24 mouse cellular contexts compared by ENCODE assay signal in genomic region chr19:58065514-58065913, GRCm38 (mm10).
DNase-seq lines count a peak whose midpoint lies in the region; ATAC-seq and TF ChIP-seq lines count a peak whose summit lies in the region.
"Had no signal": no experiment of that assay in that cellular context is flagged by ENCODE, and none has a peak within 500 bp of the region (broad histone marks: within the 10 kb centered on the region; RNA-seq: fewer than 3 reads in every experiment).

No protein-coding gene starts in this region.

- no peaks in the 10 kb centered on the region for H3K9me3 ChIP-seq in heart, postnatal 0 days (replicated peaks; ENCODE audit: control insufficient read depth, low read length)
- no peaks in the 10 kb centered on the region for H3K9me3 ChIP-seq in stomach, postnatal 0 days (ENCODE audit: control insufficient read depth, low read length)
- H3K9me3 ChIP-seq: embryonic facial prominence, embryonic 10.5 days; forebrain, embryonic 15.5 days; hindbrain, embryonic 15.5 days; intestine, embryonic 15.5 days; limb, embryonic 12.5 days; liver, embryonic 15.5 days had no signal

- H3K27me3 ChIP-seq in heart, postnatal 0 days (ENCODE audit: control insufficient read depth, insufficient read depth, low read length), result no peaks in the 10 kb centered on the region
- H3K27me3 ChIP-seq in stomach, postnatal 0 days (ENCODE audit: control insufficient read depth, insufficient read depth, low read length), result no peaks in the 10 kb centered on the region
- H3K27me3 ChIP-seq: forebrain, embryonic 15.5 days; hindbrain, embryonic 15.5 days; intestine, embryonic 15.5 days; limb, embryonic 12.5 days; liver, embryonic 15.5 days had no signal

- peaks cover 23% of the 10 kb centered on the region for H3K4me1 ChIP-seq in heart, postnatal 0 days (ENCODE audit: control insufficient read depth, insufficient read depth)
- no peaks in the 10 kb centered on the region for H3K4me1 ChIP-seq in stomach, postnatal 0 days (replicated peaks; ENCODE audit: control insufficient read depth, insufficient read depth)
- H3K4me1 ChIP-seq: liver, embryonic 15.5 days had no signal

- no peak for TF ChIP-seq EP300 in heart, postnatal 0 days (IDR thresholded peaks at IDR 0.05; ENCODE audit: low read depth)
- TF ChIP-seq EP300 in stomach, postnatal 0 days (optimal IDR thresholded peaks at IDR 0.05), result no peak

- H3K36me3 ChIP-seq in heart, postnatal 0 days (replicated peaks; ENCODE audit: control insufficient read depth, insufficient read depth, low read length), result no peaks in the 10 kb centered on the region
- no peaks in the 10 kb centered on the region for H3K36me3 ChIP-seq in stomach, postnatal 0 days (ENCODE audit: control insufficient read depth, insufficient read depth, low read length)
- H3K36me3 ChIP-seq: forebrain, embryonic 15.5 days; hindbrain, embryonic 15.5 days; limb, embryonic 12.5 days; liver, embryonic 15.5 days had no signal

- WGBS in heart, postnatal 0 days, result 70% methylated on average over 2 of the region's 2 CpGs
- 89% methylated on average over 2 of the region's 2 CpGs for WGBS in stomach, postnatal 0 days

- intact Hi-C loops in heart, postnatal 14 days (cut with DNase I), result no loop called here

- no peak overlapping the region for H3K4me3 ChIP-seq in heart, postnatal 0 days (ENCODE audit: low read depth, low read length)
- no peak overlapping the region for H3K4me3 ChIP-seq in stomach, postnatal 0 days (ENCODE audit: low read depth, low read length)
- H3K4me3 ChIP-seq: embryonic facial prominence, embryonic 10.5 days; forebrain, embryonic 15.5 days; heart, adult 2 months; hindbrain, embryonic 15.5 days; intestine, embryonic 15.5 days; limb, embryonic 12.5 days; liver, embryonic 15.5 days had no signal

- TF ChIP-seq CTCF in heart, postnatal 0 days (IDR thresholded peaks at IDR 0.05; ENCODE audit: low read depth), result no peak
- no peak for TF ChIP-seq CTCF in stomach, postnatal 0 days (IDR thresholded peaks at IDR 0.05; ENCODE audit: low read depth)

- no peak overlapping the region for H3K4me2 ChIP-seq in heart, postnatal 0 days (ENCODE audit: low read depth, low read length)
- H3K4me2 ChIP-seq in stomach, postnatal 0 days (replicated peaks; ENCODE audit: low read depth), result no peak overlapping the region
- H3K4me2 ChIP-seq: forebrain, embryonic 15.5 days; hindbrain, embryonic 15.5 days; intestine, embryonic 15.5 days; limb, embryonic 12.5 days; liver, embryonic 15.5 days; midbrain, embryonic 11.5 days had no signal

- H3K9ac ChIP-seq in heart, postnatal 0 days (replicated peaks; ENCODE audit: low read depth, low read length), result no peak overlapping the region
- H3K9ac ChIP-seq in stomach, postnatal 0 days (ENCODE audit: low read length), result no peak overlapping the region
- H3K9ac ChIP-seq: forebrain, embryonic 15.5 days; hindbrain, embryonic 15.5 days; intestine, embryonic 15.5 days; limb, embryonic 12.5 days; liver, embryonic 15.5 days had no signal

- no peak for DNase-seq in heart, postnatal 0 days (ENCODE audit: low spot score)
- DNase-seq in heart, postnatal 14 days, result no peak
- peak; percentile 6 for DNase-seq in ES-CJ7 (ENCODE audit: low read depth, low spot score)
- DNase-seq in stomach, postnatal 0 days (ENCODE audit: low spot score), result no peak
- no peak for DNase-seq in c-Kit-positive CD71-positive TER-119-positive erythroid progenitor cells, embryonic 14.5 days (ENCODE audit: low spot score)
- DNase-seq: adrenal gland, postnatal 10 days; cerebellum, adult 9-10 months; gastrocnemius, postnatal 10 days; heart, adult 2 months; kidney, adult 9 months; kidney, postnatal 14 days; thymus, adult 2 months; thymus, postnatal 4 days had no signal

- no peak overlapping the region; the same call in 1 of the 2 replicates for H3K27ac ChIP-seq in heart, postnatal 0 days (ENCODE audit: low read depth)
- no peak overlapping the region for H3K27ac ChIP-seq in stomach, postnatal 0 days (replicated peaks)
- H3K27ac ChIP-seq: embryonic facial prominence, embryonic 10.5 days; forebrain, embryonic 15.5 days; heart, adult 2 months; hindbrain, embryonic 15.5 days; intestine, embryonic 15.5 days; limb, embryonic 12.5 days; liver, embryonic 15.5 days had no signal

- ATAC-seq in heart, postnatal 0 days (ENCODE audit: insufficient read depth, low read depth), result 0 out of 2 replicates have a peak, but pooled peaks have one; percentile 37
- 0 out of 2 replicates have a peak, but pooled peaks have one; percentile 42 for ATAC-seq in common myeloid progenitor, adult 5-6 weeks (replicated peaks; ENCODE audit: low read depth, poor library complexity, severe bottlenecking)
- ATAC-seq in stomach, postnatal 0 days (ENCODE audit: low FRiP score, low TSS enrichment), result peak; percentile 21; the same call in 1 of the 2 replicates
- ATAC-seq in frontal cortex, adult (ENCODE audit: low TSS enrichment), result no peak
- ATAC-seq: activated CD4-positive, CD25-positive, alpha-beta regulatory T cell, adult 4 months; forebrain, embryonic 15.5 days; intestine, embryonic 15.5 days; lung, postnatal 0 days had no signal
